Mouse (Mus musculus) gastrocnemius, postnatal 4 days (tissue): ENCODE data around the gene Nr1d1. TPM values are rescaled to one million over a fixed set of nuclear protein-coding genes. Genes with fewer than 3 reads are reported as not detected.
A peak's percentile ranks its signal among the peaks of the same experiment; 100 is the strongest.
"Not testable (repeated sequence)": the region's sequence is repeated elsewhere in the genome, so short reads cannot be mapped to it uniquely, and the experiment has no call there.

Experiments used
- DNase-seq, 2 experiments: peaks; one replicate each; pipeline ENCODE4 v3.0.0; 2021 to 2022; ENCODE audit warnings: low spot score in 2 of 2, mixed read lengths in 2 of 2
- total RNA-seq, 2 experiments: library from RNA; stranded (reverse); gene quantifications; 2 replicates each; pipeline ENCODE4 v1.2.3; 2021

Nr1d1 gene
- total RNA-seq, 2 experiments from 2014 or later, result 26.7 to 34.2 TPM

GRCm38 (mm10) chr11:98738925-98739324 lies 36.2 kb downstream of the Nr1d1 start:
- no peak for DNase-seq

- DNase-seq, result no peak
These were observed 36.7 kb downstream of the Nr1d1 start for GRCm38 (mm10) chr11:98738428-98738911.

GRCm38 (mm10) chr11:98737220-98737619 lies 37.9 kb downstream of the Nr1d1 start:
- not testable (repeated sequence) for DNase-seq

- DNase-seq, result no peak
These were observed 39.0 kb downstream of the Nr1d1 start for GRCm38 (mm10) chr11:98736176-98736575.

- DNase-seq, result no peak
These were observed 40.0 kb downstream of the Nr1d1 start for GRCm38 (mm10) chr11:98735111-98735510.

- no peak for DNase-seq
These were observed 41.1 kb downstream of the Nr1d1 start for GRCm38 (mm10) chr11:98734020-98734419.

GRCm38 (mm10) chr11:98731134-98731533 lies 44.0 kb downstream of the Nr1d1 start:
- DNase-seq, result peak in 1 of 2 experiments; percentile 11

- no peak for DNase-seq
These were observed 44.4 kb downstream of the Nr1d1 start for GRCm38 (mm10) chr11:98730727-98731126.

- peak in 1 of 2 experiments; percentile 73 for DNase-seq
These were observed 46.0 kb downstream of the Nr1d1 start, which contains the start of gene Med24 for GRCm38 (mm10) chr11:98729119-98729588. Gene Med24 (minus strand): TSS chr11:98729435.

- no peak for DNase-seq
These were observed 49.1 kb downstream of the Nr1d1 start for GRCm38 (mm10) chr11:98725926-98726506.

- DNase-seq, result no peak
These were observed 52.0 kb downstream of the Nr1d1 start for GRCm38 (mm10) chr11:98723098-98723497.

- peak in 1 of 2 experiments; percentile 77 for DNase-seq
These were observed 53.5 kb downstream of the Nr1d1 start for GRCm38 (mm10) chr11:98721458-98722226.

GRCm38 (mm10) chr11:98720756-98721155 lies 54.4 kb downstream of the Nr1d1 start:
- DNase-seq, result no peak

Other genes with a start within 250 kb of the Nr1d1 start
- under 1 TPM; 0.54 to 0.74 TPM for gene Ikzf3, start 229.3 kb downstream of the Nr1d1 start, total RNA-seq
- gene Zpbp2, start 224.2 kb downstream of the Nr1d1 start, total RNA-seq, result not detected
- gene Ormdl3, start 188.0 kb downstream of the Nr1d1 start, total RNA-seq, result 10 to 100 TPM; 28.0 to 28.3 TPM
- not detected for gene Lrrc3c, start 177.0 kb downstream of the Nr1d1 start, total RNA-seq
- 10 to 100 TPM; 11.0 to 13.9 TPM for gene Gm12355, start 149.7 kb downstream of the Nr1d1 start, total RNA-seq
- under 1 TPM; 0.49 to 0.76 TPM for gene Gsdma3, start 149.0 kb downstream of the Nr1d1 start, total RNA-seq
- not detected for gene Gsdma2, start 128.6 kb downstream of the Nr1d1 start, total RNA-seq
- gene Gsdma, start 111.0 kb downstream of the Nr1d1 start, total RNA-seq, result not detected
- 100 to 1,000 TPM; 130 to 140 TPM for gene Psmd3, start 92.8 kb downstream of the Nr1d1 start, total RNA-seq
- not detected for gene Csf3, start 74.1 kb downstream of the Nr1d1 start, total RNA-seq
- gene Med24, start 45.9 kb downstream of the Nr1d1 start, total RNA-seq, result 10 to 100 TPM; 47.8 to 58.0 TPM
- gene Thra, start 34.7 kb downstream of the Nr1d1 start, total RNA-seq, result 100 to 1,000 TPM; 225 TPM
- gene Msl1, start 20.2 kb upstream of the Nr1d1 start, total RNA-seq, result 10 to 100 TPM; 79.3 to 83.9 TPM
- 10 to 100 TPM; 28.3 to 31.6 TPM for gene Casc3, start 29.6 kb upstream of the Nr1d1 start, total RNA-seq
- 1 to 10 TPM; 3.4 to 4.3 TPM for gene Rapgefl1, start 61.5 kb upstream of the Nr1d1 start, total RNA-seq
- gene Wipf2, start 88.3 kb upstream of the Nr1d1 start, total RNA-seq, result 10 to 100 TPM in 1 of 2 experiments, 1 to 10 TPM in 1; 8.3 to 11.0 TPM
- 1 to 10 TPM; 6.8 to 7.5 TPM for gene Cdc6, start 132.5 kb upstream of the Nr1d1 start, total RNA-seq
- 10 to 100 TPM; 44.6 to 45.9 TPM for gene Rara, start 152.5 kb upstream of the Nr1d1 start, total RNA-seq
- under 1 TPM in 1 of 2 experiments, not detected in 1; 0.69 TPM for gene Gjd3, start 207.7 kb upstream of the Nr1d1 start, total RNA-seq
- 10 to 100 TPM; 86.4 to 96.2 TPM for gene Top2a, start 248.9 kb upstream of the Nr1d1 start, total RNA-seq